ENCODE assay signal across 23 mouse cellular contexts in the genomic region with DNA sequence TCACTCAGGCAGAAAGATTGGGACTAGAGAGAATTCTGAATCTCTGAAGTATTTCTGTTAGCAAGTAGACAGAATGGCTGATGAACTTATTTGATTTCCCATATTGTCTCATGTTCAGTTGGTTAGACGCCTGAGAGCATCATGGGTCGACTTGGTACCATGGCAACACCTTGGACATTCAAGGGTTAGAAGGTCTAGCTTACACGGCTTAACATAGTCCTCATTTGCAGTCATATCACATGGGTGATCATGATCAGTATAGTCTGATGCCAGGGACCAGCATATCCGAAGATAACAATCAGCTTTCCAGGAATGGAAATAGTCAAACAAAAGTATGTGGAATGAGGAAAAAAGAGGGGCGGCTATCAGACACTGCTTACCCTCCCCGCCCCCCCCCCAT.
DNase-seq lines count a peak whose midpoint lies in the region; ATAC-seq and TF ChIP-seq lines count a peak whose summit lies in the region.
"Had no signal": no experiment of that assay in that cellular context is flagged by ENCODE, and none has a peak within 500 bp of the region (broad histone marks: within the 10 kb centered on the region; RNA-seq: fewer than 3 reads in every experiment).

No protein-coding gene starts in this region.

- no peak overlapping the region for H3K4me2 ChIP-seq in hindbrain, embryonic 11.5 days (replicated peaks; ENCODE audit: low read depth, low read length)
- no peak overlapping the region for H3K4me2 ChIP-seq in midbrain, embryonic 11.5 days
- no peak overlapping the region for H3K4me2 ChIP-seq in midbrain, embryonic 16.5 days (ENCODE audit: low read length)
- H3K4me2 ChIP-seq: embryonic facial prominence, embryonic 13.5 days; embryonic facial prominence, embryonic 15.5 days; forebrain, embryonic 12.5 days; forebrain, embryonic 15.5 days had no signal

- no peaks in the 10 kb centered on the region for H3K27me3 ChIP-seq in hindbrain, embryonic 11.5 days (ENCODE audit: control insufficient read depth, insufficient read depth, low read length)
- no peaks in the 10 kb centered on the region for H3K27me3 ChIP-seq in hindbrain, embryonic 10.5 days (ENCODE audit: insufficient read depth, poor library complexity, severe bottlenecking)
- no peaks in the 10 kb centered on the region for H3K27me3 ChIP-seq in midbrain, embryonic 11.5 days (ENCODE audit: control insufficient read depth, insufficient read depth, low read length)
- H3K27me3 ChIP-seq in midbrain, embryonic 16.5 days (ENCODE audit: control insufficient read depth, insufficient read depth, low read depth, low read length): no peaks in the 10 kb centered on the region
- H3K27me3 ChIP-seq: embryonic facial prominence, embryonic 13.5 days; embryonic facial prominence, embryonic 15.5 days; forebrain, embryonic 12.5 days; forebrain, embryonic 15.5 days had no signal

- peak; percentile 70; the same call in 1 of the 2 replicates for ATAC-seq in hindbrain, embryonic 11.5 days (ENCODE audit: low FRiP score)
- ATAC-seq in midbrain, embryonic 11.5 days (ENCODE audit: low FRiP score): peak; percentile 90
- no peak for ATAC-seq in midbrain, embryonic 16.5 days
- no peak for ATAC-seq in erythroblast, adult 5-6 weeks (replicated peaks; ENCODE audit: low FRiP score, poor library complexity, severe bottlenecking)
- ATAC-seq: forebrain, embryonic 15.5 days; forebrain, postnatal 0 days had no signal

- peak; percentile 13 for DNase-seq in hindbrain, embryonic 11.5 days (ENCODE audit: low spot score)
- no peak for DNase-seq in hindbrain, embryonic 10.5 days (ENCODE audit: low spot score)
- DNase-seq in midbrain, embryonic 11.5 days (ENCODE audit: low spot score, missing footprints): no peak
- peak; percentile 3 for DNase-seq in brain, embryonic 14.5 days (ENCODE audit: low read depth)
- peak; percentile 18 for DNase-seq in retina, embryonic 14.5 days (ENCODE audit: low spot score)
- no peak for DNase-seq in kidney, adult 8-10 months
- DNase-seq: adrenal gland, adult 2 months; adrenal gland, postnatal 14 days; adrenal gland, postnatal 36 days; cerebellum, adult 11 months; cerebellum, adult 18-20 months; cerebellum, adult 8-10 months; cerebellum, adult 9-11 months; cerebellum, postnatal 14 days; cerebellum, postnatal 36 days; embryo, embryonic 11 days; forebrain, postnatal 0 days had no signal

- TF ChIP-seq POLR2A in brain, embryonic 14.5 days (IDR thresholded peaks at IDR 0.05; ENCODE audit: borderline replicate concordance, extremely low read depth, insufficient read depth, insufficient read length, poor library complexity, severe bottlenecking): no peak

- no peaks in the 10 kb centered on the region for H3K4me1 ChIP-seq in hindbrain, embryonic 11.5 days (replicated peaks; ENCODE audit: control insufficient read depth, insufficient read depth, low read length)
- H3K4me1 ChIP-seq in hindbrain, embryonic 10.5 days (replicated peaks): no peaks in the 10 kb centered on the region
- H3K4me1 ChIP-seq in midbrain, embryonic 11.5 days (ENCODE audit: control insufficient read depth, insufficient read depth, low read length): no peaks in the 10 kb centered on the region
- no peaks in the 10 kb centered on the region for H3K4me1 ChIP-seq in midbrain, embryonic 16.5 days (ENCODE audit: control insufficient read depth, insufficient read depth, low read length)
- H3K4me1 ChIP-seq: embryonic facial prominence, embryonic 13.5 days; embryonic facial prominence, embryonic 15.5 days; forebrain, embryonic 12.5 days; forebrain, embryonic 15.5 days had no signal

- TF ChIP-seq CTCF in brain, embryonic 14.5 days (IDR thresholded peaks at IDR 0.05; ENCODE audit: borderline replicate concordance, extremely low read depth, insufficient read depth, insufficient read length): no peak

- H3K9ac ChIP-seq in hindbrain, embryonic 11.5 days (ENCODE audit: low read depth, low read length): no peak overlapping the region
- H3K9ac ChIP-seq in midbrain, embryonic 11.5 days (ENCODE audit: low read length): no peak overlapping the region
- no peak overlapping the region for H3K9ac ChIP-seq in midbrain, embryonic 16.5 days (ENCODE audit: low read depth, low read length)
- H3K9ac ChIP-seq: embryonic facial prominence, embryonic 13.5 days; embryonic facial prominence, embryonic 15.5 days; forebrain, embryonic 12.5 days; forebrain, embryonic 15.5 days; forebrain, postnatal 0 days had no signal

- no peak overlapping the region for H3K4me3 ChIP-seq in hindbrain, embryonic 11.5 days (ENCODE audit: low read depth, low read length)
- no peak overlapping the region for H3K4me3 ChIP-seq in hindbrain, embryonic 10.5 days
- H3K4me3 ChIP-seq in midbrain, embryonic 11.5 days (ENCODE audit: low read depth, low read length): no peak overlapping the region
- H3K4me3 ChIP-seq in midbrain, embryonic 16.5 days (ENCODE audit: low read depth, low read length): no peak overlapping the region
- H3K4me3 ChIP-seq: embryonic facial prominence, embryonic 13.5 days; embryonic facial prominence, embryonic 15.5 days; forebrain, embryonic 12.5 days; forebrain, embryonic 15.5 days had no signal

- H3K36me3 ChIP-seq in hindbrain, embryonic 11.5 days (ENCODE audit: control insufficient read depth, insufficient read depth, low read length): no peaks in the 10 kb centered on the region
- H3K36me3 ChIP-seq in hindbrain, embryonic 10.5 days: no peaks in the 10 kb centered on the region
- H3K36me3 ChIP-seq in midbrain, embryonic 11.5 days (ENCODE audit: control insufficient read depth, insufficient read depth, low read length): no peaks in the 10 kb centered on the region
- no peaks in the 10 kb centered on the region for H3K36me3 ChIP-seq in midbrain, embryonic 16.5 days (ENCODE audit: control insufficient read depth, insufficient read depth, low read length)
- H3K36me3 ChIP-seq: embryonic facial prominence, embryonic 13.5 days; embryonic facial prominence, embryonic 15.5 days; forebrain, embryonic 12.5 days; forebrain, embryonic 15.5 days had no signal

- 65% methylated on average over 6 of the region's 6 CpGs for WGBS in hindbrain, embryonic 11.5 days
- 76% methylated on average over 6 of the region's 6 CpGs for WGBS in hindbrain, embryonic 10.5 days
- WGBS in midbrain, embryonic 11.5 days: 71% methylated on average over 6 of the region's 6 CpGs
- WGBS in midbrain, embryonic 16.5 days: 62% methylated on average over 6 of the region's 6 CpGs

- no peak overlapping the region for H3K27ac ChIP-seq in hindbrain, embryonic 11.5 days (ENCODE audit: low read depth, low read length)
- no peak overlapping the region for H3K27ac ChIP-seq in hindbrain, embryonic 10.5 days
- H3K27ac ChIP-seq in midbrain, embryonic 11.5 days (ENCODE audit: low read depth, low read length): no peak overlapping the region
- no peak overlapping the region for H3K27ac ChIP-seq in midbrain, embryonic 16.5 days (ENCODE audit: low read length)
- H3K27ac ChIP-seq: embryonic facial prominence, embryonic 13.5 days; embryonic facial prominence, embryonic 15.5 days; forebrain, embryonic 12.5 days; forebrain, embryonic 15.5 days had no signal

- H3K9me3 ChIP-seq in hindbrain, embryonic 11.5 days (ENCODE audit: control insufficient read depth, low read length): no peaks in the 10 kb centered on the region
- H3K9me3 ChIP-seq in hindbrain, embryonic 10.5 days: no peaks in the 10 kb centered on the region
- no peaks in the 10 kb centered on the region for H3K9me3 ChIP-seq in midbrain, embryonic 11.5 days (ENCODE audit: control insufficient read depth, low read length)
- no peaks in the 10 kb centered on the region for H3K9me3 ChIP-seq in midbrain, embryonic 16.5 days (replicated peaks; ENCODE audit: control insufficient read depth, low read length, poor library complexity, severe bottlenecking)
- H3K9me3 ChIP-seq: embryonic facial prominence, embryonic 13.5 days; embryonic facial prominence, embryonic 15.5 days; forebrain, embryonic 12.5 days; forebrain, embryonic 15.5 days had no signal

Comparison
In these comparisons a context has a peak if more than half of its experiments do, and no peak if none do; other contexts are left out.
1. ATAC-seq: peak in hindbrain, embryonic 11.5 days (single experiment) and midbrain, embryonic 11.5 days (single experiment); none in midbrain, embryonic 16.5 days (single experiment) and erythroblast, adult 5-6 weeks (single experiment).
2. DNase-seq: peak in hindbrain, embryonic 11.5 days (single experiment), brain, embryonic 14.5 days (single experiment) and retina, embryonic 14.5 days (single experiment); none in hindbrain, embryonic 10.5 days (single experiment), midbrain, embryonic 11.5 days (single experiment) and kidney, adult 8-10 months (0 of 2).